Mouse (Mus musculus) v-Abl transformed pro-B cells (cell line): ENCODE measurements around the gene Olfr412.

ENCODE experiments used
- in situ Hi-C, 2 experiments: fragments of 400-800 bp; cut with MboI; formaldehyde crosslinking; loops; one replicate each; pipeline ENCODE4 v1.15.1; 2025; ENCODE audit not compliant: unreplicated experiment in 2 of 2

Gene Olfr412

DNA sequence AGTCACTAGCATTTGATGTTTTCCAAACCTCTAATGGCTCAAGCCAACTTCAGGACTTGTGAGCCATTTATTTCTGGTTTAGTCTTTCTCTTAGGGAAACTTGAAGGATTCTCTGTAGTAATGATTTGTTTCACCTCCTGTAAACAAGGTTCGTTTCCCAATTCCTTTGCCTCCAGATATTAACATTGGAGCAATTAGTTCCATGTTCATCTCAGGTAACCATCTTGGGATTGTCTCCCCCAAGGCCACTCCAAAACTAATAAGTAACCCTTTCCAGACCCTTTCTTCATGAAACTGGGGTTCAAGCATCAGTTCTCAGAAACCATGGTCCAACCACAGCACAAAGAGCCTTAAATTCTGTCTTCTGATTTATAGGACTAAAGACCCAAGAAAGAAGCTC lies at the start of gene Olfr412:
Gene Olfr412 (plus strand): TSS at position 301 of the 400 bp plus-strand sequence.
- in situ Hi-C loops, result loop anchor here (10.0 to 25.0 kb wide), 5 partner anchors 1477 to 1999 kb away; partner anchors contain the start of genes Spns3 (in 1 of the 2) and Tekt1 (in 1 of the 2)

DNA sequence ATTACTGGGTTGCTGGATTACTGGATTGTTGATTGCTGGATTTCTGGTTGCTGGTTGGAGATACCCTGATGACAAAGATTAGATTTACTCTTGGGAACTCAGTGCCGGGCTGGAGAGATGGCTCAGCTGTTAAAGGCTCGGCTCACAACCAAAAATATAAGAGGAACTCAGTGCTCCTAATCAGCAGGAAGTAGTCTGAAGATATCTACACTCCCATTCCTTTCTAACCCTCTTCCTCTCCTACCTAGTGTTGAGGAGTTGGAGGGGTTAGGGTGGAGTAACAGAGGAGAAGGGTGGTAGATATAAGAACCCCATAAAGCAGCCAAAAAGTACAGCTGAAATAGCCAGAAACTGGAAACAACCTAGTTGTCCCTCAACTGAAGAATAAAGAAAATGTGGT lies 35.8 kb upstream of the Olfr412 start:
- in situ Hi-C loops, result no loop called here

DNA sequence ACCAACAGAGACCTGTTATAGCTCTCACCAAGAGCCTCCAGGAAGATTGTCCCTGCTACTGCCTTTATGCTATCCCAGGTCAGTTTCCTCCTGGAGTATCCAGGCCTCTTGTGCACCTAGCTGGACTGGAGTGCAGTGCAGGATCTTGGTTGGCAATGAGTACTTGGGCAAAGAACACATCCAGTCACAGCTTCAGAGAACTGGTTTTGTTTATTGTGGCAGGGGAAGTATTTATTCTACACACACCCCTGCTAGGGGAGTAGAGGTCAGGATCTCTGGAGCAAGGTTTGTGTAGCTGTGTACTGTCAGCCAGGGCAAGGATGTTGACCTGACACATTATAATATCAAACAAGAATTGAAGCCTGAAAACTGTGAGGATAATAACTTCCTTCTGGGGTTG lies 33.1 kb upstream of the Olfr412 start:
- in situ Hi-C loops, result no loop called here

DNA sequence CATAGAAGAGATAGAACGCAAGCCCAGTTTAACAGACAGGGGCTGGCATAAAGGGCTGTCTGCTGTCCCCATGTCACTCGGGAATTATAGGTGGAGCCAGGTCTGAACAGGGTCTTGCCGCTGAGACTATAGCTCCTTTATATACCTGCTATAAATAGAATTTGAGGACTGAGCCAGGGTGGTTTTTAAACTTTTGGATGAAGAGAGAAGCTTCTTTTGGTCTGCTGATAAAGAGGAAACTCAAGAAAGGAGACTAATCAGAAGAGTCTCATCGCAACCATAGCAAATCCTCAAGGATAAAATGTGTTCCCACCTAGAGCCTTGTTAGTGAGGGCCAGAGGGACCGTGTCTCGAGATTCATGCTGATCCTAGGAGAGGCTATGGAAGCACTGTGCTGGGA lies 23.9 kb upstream of the Olfr412 start, which contains the start of gene Olfr410:
Gene Olfr410 (minus strand): TSS at position 101 of the 400 bp plus-strand sequence.
- in situ Hi-C loops, result no loop called here

DNA sequence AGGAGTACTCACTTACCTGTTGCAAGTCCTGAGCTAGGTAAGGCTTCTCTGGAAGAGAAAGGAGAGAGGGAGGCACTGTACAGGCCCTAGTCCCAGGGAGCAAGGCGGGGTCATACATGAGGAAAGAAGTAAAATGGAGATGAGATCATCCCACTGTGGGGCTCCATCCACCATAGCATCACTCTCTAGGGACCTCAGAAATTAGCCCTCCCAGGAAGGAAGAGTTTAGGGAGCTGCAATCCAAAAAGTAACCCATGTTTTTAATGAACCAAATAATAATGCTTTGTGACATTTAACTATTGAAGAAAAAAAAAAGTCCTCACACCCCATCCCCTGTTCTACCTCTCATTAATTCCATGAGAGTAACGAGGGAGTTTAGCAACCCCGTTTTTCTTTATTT lies 9.3 kb upstream of the Olfr412 start, which contains the start of gene Olfr411:
Gene Olfr411 (minus strand): TSS at position 101 of the 400 bp plus-strand sequence.
- in situ Hi-C loops, result loop anchor here (25.0 kb wide), 4 partner anchors 1490 to 1990 kb away; partner anchors contain the start of genes Spns3 (in 1 of the 2) and Tekt1 (in 1 of the 2)

DNA sequence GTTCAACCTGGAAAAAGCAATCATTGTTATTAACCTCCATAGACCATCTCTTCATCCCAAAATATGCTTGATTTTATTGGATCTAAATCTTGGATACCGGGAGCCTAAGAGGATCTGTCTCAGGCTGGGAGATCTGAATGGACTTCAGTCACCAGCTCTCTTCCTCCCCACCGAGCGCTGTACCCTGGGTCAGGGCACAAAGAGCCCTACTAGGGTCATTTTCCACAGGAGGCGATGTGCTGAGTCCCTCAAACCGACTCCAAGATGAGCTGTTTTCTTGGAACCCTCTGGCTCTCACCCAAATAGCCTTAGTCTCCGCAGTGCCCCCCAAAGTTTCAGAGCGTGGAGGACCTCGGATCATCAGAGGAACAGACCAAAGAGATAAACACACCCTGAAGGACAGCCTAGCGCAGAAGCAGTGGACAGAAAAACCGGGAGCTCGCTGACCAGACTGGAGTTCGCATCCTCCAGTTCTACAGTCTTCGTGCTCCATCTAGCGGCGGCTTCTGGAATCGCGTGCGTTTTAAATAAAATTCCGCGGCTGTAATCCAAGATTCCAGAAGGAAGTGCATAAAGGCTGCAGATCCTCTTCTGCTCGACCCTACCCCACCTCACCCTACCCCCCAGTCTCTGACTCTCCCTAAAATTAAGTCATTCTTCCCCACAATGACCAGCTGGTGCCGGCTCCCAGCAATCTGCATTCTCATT lies 9.7 kb downstream of the Olfr412 start:
- in situ Hi-C loops, result loop anchor here (5.0 to 25.0 kb wide), 11 partner anchors 473 to 2009 kb away; partner anchors contain the start of genes Ncbp3 (in 1 of the 2), Spns3 (in 1 of the 2) and Tekt1 (in 1 of the 2)

DNA sequence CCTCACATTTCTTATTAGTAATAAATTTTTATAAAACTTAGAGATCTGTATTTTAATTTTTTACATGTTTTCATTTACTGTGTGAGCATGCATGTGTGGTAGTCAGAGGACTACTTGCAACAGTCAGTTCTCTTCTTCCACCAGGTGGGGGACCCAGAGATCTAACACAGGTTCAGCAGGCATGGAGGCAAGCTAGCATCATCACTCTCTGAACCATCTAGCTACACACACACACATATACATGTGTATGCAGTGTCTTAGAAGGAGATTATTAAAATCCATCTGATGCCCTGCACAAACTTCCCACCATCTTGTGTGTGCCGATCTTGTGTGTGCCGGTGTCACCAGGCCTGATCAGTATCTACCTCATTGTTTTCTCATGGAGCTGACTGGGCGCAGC lies 15.0 kb downstream of the Olfr412 start:
- in situ Hi-C loops, result loop anchor here (5.0 to 25.0 kb wide), 5 partner anchors 160 to 1865 kb away; partner anchors contain the start of gene Ncbp3 (in 1 of the 2)

DNA sequence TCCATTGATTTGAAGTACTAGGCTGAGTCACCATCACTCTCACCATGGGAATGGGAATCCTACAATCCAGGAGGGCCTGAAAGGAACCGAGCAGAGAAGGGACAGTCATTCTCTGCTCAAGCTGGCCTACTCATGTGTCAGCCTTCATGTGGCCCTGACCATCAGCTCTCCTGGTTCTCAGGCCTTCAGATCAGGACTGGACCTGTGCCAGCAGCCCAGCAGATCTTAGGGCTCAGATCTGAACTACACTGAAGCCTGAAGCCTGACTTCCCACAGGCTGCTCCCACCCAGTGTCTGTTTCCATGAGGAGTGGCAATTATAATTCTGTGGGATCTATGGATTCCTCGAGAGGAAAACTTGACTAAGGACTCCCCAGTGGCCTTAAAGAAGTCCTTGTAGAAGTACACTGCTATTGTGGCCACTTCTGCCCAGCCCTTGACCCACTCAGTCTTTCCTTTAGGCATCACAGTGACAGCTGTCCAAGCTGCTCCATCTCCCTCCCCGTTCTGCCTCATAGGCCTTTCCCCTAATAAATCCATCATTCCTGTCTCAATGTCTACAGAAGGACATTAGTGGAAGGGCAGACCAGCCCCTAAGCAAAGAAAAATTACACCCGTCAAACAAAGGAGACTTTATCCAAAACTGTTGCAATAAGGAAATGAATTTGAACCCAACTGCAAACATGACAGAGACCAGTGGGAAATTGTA lies 17.5 kb downstream of the Olfr412 start:
- in situ Hi-C loops, result loop anchor here (5.0 to 25.0 kb wide), 5 partner anchors 158 to 1867 kb away; partner anchors contain the start of gene Ncbp3 (in 1 of the 2)

DNA sequence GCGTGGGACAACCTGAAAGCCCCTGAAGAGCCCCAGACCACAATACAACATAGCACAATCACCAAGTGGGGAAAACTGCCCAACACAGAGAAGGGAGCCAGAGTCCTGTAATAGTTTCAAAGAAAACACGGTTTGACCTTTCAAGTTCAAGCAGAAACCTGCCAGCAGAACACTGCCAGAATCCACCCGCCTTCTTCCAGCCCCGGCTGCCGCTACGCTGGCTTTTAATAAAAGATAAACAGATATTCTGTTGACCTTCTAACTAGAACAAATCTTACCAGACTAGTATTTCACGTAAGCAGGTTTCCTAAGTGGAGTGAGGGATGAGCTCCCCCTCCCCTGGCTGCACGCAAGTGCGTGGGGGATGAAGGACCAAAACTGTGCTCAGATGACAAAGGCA lies 23.8 kb downstream of the Olfr412 start:
- in situ Hi-C loops, result loop anchor here in 1 of 2 experiments (25.0 kb wide), 1 partner anchor 1873 kb away; no protein-coding TSS in a partner anchor

DNA sequence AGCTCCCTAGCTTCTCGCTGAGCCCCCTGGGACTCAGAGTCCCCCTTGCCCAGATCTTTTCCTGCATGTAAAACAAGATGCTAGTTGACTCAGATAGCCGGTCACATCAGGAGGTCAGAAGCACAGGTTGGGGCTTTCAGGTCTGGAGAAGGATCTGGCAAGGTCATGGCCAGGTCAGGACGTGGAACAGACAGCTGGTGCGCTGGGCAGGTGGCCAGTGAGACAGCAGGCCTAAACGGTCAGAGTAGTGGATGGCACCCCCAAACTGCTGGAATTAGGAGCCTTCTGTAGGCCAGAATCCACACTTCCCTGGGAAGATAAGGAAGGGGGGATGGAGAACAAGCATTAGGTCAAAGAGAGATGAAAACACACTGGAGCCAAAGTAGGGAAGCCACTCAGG lies 25.3 kb downstream of the Olfr412 start:
- in situ Hi-C loops, result loop anchor here in 1 of 2 experiments (25.0 kb wide), 1 partner anchor 1875 kb away; no protein-coding TSS in a partner anchor

DNA sequence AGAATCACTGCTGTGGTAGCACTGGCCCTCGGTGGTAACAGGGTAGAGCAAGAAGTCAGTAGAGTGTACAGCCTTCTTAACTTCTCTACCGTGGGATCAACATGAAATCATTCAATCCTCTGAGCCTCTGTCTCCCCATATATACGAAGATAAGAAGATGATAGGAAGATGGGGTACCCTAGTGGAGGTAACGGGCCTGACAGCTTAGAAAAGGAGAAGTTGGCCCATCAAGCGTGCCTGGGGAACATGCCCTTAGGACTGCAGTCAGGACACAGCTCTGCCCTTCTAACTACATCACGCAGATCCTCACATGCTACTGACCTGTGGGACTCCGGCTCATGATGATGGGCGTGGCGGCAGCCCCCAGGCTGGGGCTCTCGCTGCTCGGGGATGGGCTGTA lies 30.0 kb downstream of the Olfr412 start:
- in situ Hi-C loops, result loop anchor here in 1 of 2 experiments (25.0 kb wide), 1 partner anchor 1880 kb away; no protein-coding TSS in a partner anchor

DNA sequence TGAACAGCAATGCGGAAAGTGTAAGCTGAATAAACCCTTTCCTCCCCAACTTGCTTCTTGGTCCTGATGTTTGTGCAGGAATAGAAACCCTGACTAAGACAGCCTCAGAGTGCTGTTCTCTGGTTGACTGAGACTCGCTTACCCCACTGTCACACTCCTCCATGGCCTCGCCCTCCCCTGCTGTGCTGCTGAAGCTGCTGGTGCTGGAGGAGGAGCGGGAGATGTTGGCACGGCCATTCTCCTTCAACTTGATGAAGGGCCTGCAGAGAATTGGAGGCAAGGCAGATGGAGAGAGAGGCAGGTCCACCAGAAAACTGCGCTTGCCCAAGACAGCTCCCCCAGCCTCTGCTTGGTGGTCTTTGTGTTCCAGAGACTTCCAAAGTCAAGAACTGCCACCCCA lies 31.0 kb downstream of the Olfr412 start:
- in situ Hi-C loops, result loop anchor here in 1 of 2 experiments (25.0 kb wide), 1 partner anchor 1881 kb away; no protein-coding TSS in a partner anchor

DNA sequence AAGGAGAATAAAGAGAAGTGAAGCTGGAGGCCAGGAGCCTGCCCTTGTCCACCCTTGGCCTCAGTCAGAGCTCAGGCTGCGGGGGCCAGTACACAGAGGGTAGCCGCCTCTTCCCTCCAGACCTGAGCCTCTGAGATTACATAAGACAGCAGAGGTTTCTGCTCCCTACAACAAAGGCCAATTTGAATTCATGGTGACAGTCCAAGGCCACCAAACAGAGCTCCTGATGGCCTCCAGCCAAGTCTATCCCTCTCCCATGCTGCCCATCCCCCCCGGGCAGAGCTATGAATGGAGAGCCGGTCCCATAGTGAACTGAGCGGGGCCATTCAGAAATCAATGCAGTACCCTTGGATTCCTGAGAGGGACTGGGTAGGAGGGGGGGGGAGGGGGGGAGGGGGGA lies 31.6 kb downstream of the Olfr412 start:
- in situ Hi-C loops, result loop anchor here in 1 of 2 experiments (25.0 kb wide), 1 partner anchor 1881 kb away; no protein-coding TSS in a partner anchor

DNA sequence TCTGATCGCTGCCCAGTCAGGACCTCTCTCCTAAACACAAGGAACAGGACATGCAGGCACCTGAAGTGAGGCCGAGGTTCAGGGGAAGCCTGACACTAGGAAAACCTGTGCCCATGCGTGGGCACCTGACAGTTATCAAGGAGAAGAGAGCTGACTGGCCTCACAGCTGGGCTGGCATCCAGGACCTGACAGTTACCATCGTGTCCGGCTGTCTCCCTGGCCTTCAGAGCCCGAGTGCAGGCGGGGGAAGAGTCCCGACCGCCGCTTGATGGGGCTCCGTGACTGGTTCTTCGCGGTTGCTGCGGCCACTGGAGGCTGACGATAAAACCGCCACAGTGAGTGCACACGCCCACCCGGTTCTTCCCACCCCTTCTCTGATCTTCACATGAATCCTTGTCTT lies 33.7 kb downstream of the Olfr412 start:
- in situ Hi-C loops, result loop anchor here in 1 of 2 experiments (25.0 kb wide), 1 partner anchor 1883 kb away; no protein-coding TSS in a partner anchor

DNA sequence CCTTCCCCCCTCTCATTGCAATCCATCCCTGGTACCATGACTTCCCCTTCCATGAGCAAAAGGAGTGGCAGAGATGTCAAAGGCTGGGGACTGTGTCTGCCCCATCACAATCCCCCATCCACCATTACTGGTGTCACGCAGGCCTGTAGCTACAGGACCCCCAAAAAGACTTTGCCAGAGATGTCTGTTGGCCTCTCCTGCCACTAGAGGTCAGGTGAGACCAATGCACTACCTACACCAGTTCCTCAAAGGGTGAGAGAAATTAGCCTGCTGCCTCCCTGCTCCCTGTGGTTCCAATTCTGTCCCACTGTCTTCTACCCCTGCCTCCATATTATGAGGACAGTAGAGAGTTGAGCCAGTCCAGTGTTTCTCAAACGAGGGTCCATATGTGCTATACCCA lies 40.3 kb downstream of the Olfr412 start:
- in situ Hi-C loops, result loop anchor here in 1 of 2 experiments (10.0 kb wide), 1 partner anchor 123 kb away; no protein-coding TSS in a partner anchor

DNA sequence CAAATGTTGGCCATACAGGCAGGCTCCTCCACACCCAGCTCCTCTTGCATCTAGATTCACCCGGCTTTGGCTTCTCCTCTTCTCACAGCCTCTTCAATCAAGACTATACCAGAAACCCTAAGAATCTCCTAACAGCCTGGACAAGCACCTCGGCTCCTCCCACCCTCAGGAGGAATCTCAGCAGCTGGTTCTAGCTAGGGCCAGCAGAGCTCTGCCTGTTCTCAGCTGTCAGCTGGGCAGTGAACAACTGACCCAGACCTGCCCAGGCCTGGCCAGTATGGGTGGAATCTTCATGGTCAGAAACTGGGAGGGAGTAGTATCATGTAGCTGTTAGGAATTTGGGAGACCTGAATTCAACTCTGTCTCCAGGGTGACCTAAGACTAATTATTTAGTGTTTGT lies 42.3 kb downstream of the Olfr412 start:
- in situ Hi-C loops, result loop anchor here in 1 of 2 experiments (10.0 kb wide), 1 partner anchor 121 kb away; no protein-coding TSS in a partner anchor

DNA sequence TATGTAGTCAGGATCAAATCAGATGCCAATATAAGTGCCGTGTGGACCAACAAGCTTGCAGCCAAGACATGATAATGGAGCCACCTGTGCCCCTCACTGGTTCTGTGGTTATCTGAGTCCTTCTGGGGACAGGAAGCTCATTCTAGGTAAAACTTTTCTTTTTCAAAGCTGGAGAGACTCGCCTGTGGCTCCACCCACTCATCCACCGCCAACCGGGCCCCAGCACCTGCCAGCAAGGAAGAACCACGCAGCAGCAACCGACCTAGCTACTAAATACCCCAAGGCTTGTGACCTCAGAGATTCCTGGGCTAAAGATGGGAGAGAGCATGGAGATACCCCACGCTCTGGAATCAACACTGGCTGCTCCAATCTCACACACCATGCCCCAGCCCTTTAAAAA lies 43.3 kb downstream of the Olfr412 start:
- in situ Hi-C loops, result loop anchor here in 1 of 2 experiments (10.0 kb wide), 1 partner anchor 120 kb away; no protein-coding TSS in a partner anchor

DNA sequence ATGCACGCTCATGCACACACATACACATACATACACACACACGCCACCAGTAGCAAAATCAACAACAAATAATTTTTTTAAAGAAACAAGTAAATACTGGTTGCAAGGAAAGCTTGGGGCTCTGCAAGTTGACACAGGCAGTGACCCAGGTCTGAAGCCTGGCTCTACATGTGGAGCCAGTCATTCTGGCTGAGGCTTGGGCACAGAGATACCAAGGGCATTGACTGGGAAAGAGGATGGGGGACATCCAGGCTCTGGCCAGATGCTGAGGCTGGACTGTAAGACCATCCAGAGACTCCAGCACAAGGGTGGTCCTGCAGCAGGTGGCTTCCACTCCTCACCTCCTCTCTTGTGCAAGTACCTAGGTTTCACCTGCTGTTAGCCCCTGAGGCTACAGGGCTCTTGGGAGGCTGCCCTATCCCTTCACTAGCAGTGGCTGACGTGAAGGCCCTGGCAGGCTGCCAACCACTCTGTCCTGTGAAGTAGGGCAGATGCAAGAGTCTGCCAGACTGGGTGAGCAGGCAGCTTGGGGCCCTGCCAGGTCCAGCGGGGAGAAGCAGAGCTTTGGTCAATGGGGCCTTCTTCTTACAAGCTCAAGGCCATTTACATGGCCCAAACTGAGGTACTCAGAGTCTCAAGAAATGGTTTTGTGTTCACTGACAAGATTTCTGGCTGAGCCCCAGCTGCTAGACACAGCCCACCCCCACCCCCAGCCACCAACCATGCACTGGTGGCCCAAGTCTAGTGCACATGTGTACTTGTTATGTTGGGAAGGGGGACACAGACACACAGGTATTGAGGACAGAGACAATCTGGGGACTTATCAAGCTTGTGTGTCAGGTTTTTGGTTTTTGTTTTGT lies 46.9 kb downstream of the Olfr412 start:
- in situ Hi-C loops, result loop anchor here in 1 of 2 experiments (10.0 kb wide), 1 partner anchor 116 kb away; no protein-coding TSS in a partner anchor

DNA sequence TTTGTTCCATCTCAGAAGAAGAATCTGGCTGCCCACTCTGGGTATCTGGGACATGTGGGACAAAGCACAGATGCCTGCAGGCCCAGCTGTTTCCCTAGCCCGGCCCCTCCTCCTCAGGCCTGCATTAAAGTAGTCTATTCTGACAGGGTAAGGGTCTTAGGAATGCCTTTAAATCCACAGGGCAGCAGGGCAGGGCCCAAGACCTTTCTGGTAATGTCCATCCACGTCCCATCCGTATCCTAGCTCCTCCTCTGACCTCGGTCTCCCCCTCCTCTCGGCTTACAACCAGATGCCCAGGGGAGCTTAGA lies 47.5 kb downstream of the Olfr412 start:
- in situ Hi-C loops, result loop anchor here in 1 of 2 experiments (10.0 kb wide), 1 partner anchor 115 kb away; no protein-coding TSS in a partner anchor
